Mouse (Mus musculus): ENCODE results near the gene Sfn. TPM values are rescaled to one million over a fixed set of nuclear protein-coding genes. Genes with fewer than 3 reads are reported as not detected.

Gene Sfn
- polyA plus RNA-seq, 1 experiment from 2014 or later: 59.9 TPM

DNA sequence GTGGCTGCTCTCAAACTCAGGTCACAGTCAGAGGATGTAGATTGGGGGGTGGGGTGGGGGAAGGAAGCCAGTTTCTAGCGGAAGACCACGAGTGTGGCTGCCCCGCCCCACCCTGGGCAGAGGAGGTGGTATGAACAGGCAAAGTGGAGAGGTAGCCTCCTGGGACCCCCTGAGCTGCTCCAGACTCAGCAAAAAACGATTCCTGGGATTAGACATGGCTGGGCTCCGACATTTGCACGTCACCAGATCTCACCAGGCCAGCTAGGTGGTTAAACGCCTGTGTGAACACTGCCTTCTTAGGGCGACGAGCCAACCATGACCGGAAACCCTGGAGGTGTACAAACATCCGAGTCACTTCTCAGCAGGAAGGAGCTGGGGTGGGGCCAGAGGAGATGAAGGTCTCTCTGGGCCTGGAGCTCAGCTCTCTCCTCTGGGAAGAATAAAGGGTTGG is 23.7 kb upstream of the Sfn start:
- H3K36me3 ChIP-seq (ENCODE audit: control insufficient read depth, insufficient read depth, low read length): peaks cover 7% of the 10 kb centered on the region
- no peak overlapping the region for H3K9ac ChIP-seq (ENCODE audit: low read depth, low read length)
- 73% methylated on average over 11 of the region's 11 CpGs for WGBS
- no peak for ATAC-seq
- peak overlapping the region; percentile 47; the same call in 1 of the 2 replicates for H3K27ac ChIP-seq (ENCODE audit: low read length)
- H3K4me1 ChIP-seq (ENCODE audit: control insufficient read depth, insufficient read depth, low read length): no peaks in the 10 kb centered on the region
- no peaks in the 10 kb centered on the region for H3K27me3 ChIP-seq (replicated peaks; ENCODE audit: control insufficient read depth, insufficient read depth, low read length)
- no peak overlapping the region for H3K4me2 ChIP-seq (ENCODE audit: low read depth, low read length)
- no peak overlapping the region for H3K4me3 ChIP-seq (ENCODE audit: low read length)
- no peaks in the 10 kb centered on the region for H3K9me3 ChIP-seq (ENCODE audit: control insufficient read depth, low read length)

DNA sequence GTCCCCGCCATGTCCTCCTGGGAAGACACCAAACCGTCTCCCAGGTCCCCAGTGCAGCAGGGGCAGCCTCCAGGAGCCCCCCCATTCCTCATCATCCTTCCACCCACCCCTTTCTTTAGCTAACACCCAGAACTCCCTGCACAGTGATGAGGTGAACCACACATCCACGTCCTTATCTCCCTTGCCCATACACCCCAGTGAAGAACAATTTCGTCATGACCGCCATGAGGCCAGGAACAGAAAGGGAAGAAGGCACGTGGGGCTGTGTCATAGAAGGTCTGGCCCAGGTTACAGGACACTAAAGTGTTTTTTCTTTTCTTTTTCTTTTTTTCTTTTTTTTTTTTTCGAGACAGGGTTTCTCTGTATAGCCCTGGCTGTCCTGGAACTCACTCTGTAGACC is 22.9 kb upstream of the Sfn start:
- no peak overlapping the region for H3K27ac ChIP-seq (ENCODE audit: low read length)
- no peak for ATAC-seq
- 89% methylated on average over 7 of the region's 7 CpGs for WGBS

DNA sequence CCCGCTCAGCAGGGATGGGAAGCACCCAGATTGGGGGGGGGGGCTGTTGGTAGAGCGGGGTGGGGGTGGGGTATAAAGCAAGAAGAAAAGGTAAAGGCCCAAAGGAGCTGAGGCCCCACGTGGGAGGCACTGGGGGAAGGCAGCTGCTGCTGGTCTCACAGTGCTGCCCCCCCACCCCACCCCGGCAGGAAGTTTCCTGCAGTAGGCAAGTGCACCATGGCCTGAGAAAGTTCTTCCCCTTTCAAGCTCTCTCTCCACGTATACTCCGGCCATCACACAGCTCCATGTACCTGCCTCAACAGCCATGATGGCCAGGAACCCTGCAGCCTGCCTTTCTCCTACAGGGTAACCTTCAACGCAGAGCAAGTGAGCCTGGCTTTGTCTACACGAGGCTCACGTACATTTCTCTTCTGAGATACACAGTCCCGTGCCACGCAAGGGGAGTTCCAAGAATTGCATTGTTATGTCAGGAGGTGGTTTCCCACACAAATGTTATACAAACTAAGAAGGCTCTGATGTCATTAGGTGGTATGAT is 20.3 kb upstream of the Sfn start:
- H3K27me3 ChIP-seq (replicated peaks; ENCODE audit: control insufficient read depth, insufficient read depth, low read length): no peaks in the 10 kb centered on the region
- WGBS: 78% methylated on average over 11 of the region's 11 CpGs
- no peaks in the 10 kb centered on the region for H3K9me3 ChIP-seq (ENCODE audit: control insufficient read depth, low read length)
- H3K9ac ChIP-seq (ENCODE audit: low read depth, low read length): no peak overlapping the region
- H3K36me3 ChIP-seq (ENCODE audit: control insufficient read depth, insufficient read depth, low read length): peaks cover 7% of the 10 kb centered on the region
- no peak overlapping the region for H3K4me2 ChIP-seq (ENCODE audit: low read depth, low read length)
- no peak for ATAC-seq
- H3K4me3 ChIP-seq (ENCODE audit: low read length): no peak overlapping the region
- no peaks in the 10 kb centered on the region for H3K4me1 ChIP-seq (ENCODE audit: control insufficient read depth, insufficient read depth, low read length)
- no peak overlapping the region for H3K27ac ChIP-seq (ENCODE audit: low read length)

More for the DNA sequence above, 22.9 kb upstream of the Sfn start:
- no peaks in the 10 kb centered on the region for H3K4me1 ChIP-seq (ENCODE audit: control insufficient read depth, insufficient read depth, low read length)
- H3K9ac ChIP-seq (ENCODE audit: low read depth, low read length): no peak overlapping the region
- no peak overlapping the region for H3K4me2 ChIP-seq (ENCODE audit: low read depth, low read length)
- H3K4me3 ChIP-seq (ENCODE audit: low read length): no peak overlapping the region
- H3K9me3 ChIP-seq (ENCODE audit: control insufficient read depth, low read length): no peaks in the 10 kb centered on the region
- H3K36me3 ChIP-seq (ENCODE audit: control insufficient read depth, insufficient read depth, low read length): peaks cover 7% of the 10 kb centered on the region
- H3K27me3 ChIP-seq (replicated peaks; ENCODE audit: control insufficient read depth, insufficient read depth, low read length): no peaks in the 10 kb centered on the region

DNA sequence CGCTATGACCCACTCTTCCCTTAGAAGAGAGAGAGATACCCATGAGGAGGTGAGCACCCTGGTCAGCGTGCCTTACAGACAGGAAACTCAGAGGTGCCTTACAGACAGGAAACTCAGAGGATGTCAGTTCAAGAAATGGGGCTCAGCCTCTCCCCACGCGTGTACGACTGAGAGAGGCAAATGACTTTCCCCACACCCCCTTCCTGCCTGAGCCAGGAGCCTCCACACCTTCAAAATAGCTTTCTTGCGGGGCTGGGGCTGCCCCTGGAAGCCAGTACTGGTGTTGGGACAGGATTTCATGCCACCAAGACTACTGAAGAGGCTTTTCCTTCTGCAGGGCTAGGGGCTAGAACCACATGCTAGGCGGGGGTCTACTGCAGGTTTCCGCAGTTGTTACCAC is 18.7 kb upstream of the Sfn start:
- H3K9me3 ChIP-seq (ENCODE audit: control insufficient read depth, low read length): no peaks in the 10 kb centered on the region
- peaks cover 3% of the 10 kb centered on the region; the same call in 1 of the 2 replicates for H3K36me3 ChIP-seq (ENCODE audit: control insufficient read depth, insufficient read depth, low read length)
- H3K27me3 ChIP-seq (replicated peaks; ENCODE audit: control insufficient read depth, insufficient read depth, low read length): no peaks in the 10 kb centered on the region
- no peak overlapping the region for H3K27ac ChIP-seq (ENCODE audit: low read length)
- 81% methylated on average over 8 of the region's 8 CpGs for WGBS
- no peak overlapping the region for H3K4me2 ChIP-seq (ENCODE audit: low read depth, low read length)
- no peaks in the 10 kb centered on the region for H3K4me1 ChIP-seq (ENCODE audit: control insufficient read depth, insufficient read depth, low read length)
- H3K9ac ChIP-seq (ENCODE audit: low read depth, low read length): no peak overlapping the region
- ATAC-seq: no peak
- no peak overlapping the region for H3K4me3 ChIP-seq (ENCODE audit: low read length)

DNA sequence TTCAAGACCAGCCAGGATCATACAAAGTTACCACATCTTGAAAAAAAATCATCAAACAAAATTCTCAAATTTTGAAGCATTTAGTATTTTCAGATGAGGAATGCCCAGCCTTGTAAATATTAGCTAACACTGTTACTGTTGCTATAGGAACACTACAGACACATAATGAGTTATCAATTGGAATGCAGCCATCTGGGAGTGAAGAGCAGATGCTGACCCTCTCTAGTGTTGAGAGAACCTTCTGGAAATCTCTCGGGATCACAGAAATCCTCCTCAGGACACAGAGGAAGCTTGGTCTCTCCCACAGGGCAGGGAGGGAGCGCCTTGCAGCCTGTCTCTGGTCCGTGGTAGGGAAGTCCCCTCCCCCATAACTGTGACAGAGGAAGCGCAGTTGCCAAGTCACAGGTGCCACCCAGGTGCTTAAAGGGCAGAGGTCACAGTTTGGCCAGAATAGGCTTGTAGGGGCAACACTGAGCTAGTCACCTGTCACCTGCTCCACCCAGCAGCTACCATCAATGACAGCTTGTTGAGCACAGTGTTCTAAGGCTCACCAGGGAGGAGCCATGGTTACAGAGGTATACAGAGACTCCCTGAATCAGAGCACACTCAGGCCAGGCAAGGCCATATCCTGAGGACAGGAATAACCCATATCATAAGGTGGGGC is 17.6 kb upstream of the Sfn start:
- 58% methylated on average over 4 of the region's 4 CpGs for WGBS
- Histone ChIP-seq H3K4me3 (ENCODE audit: low read length) (no peak overlapping the region), H3K4me1 (ENCODE audit: control insufficient read depth, insufficient read depth, low read length) (no peaks in the 10 kb centered on the region), H3K27me3 (replicated peaks; ENCODE audit: control insufficient read depth, insufficient read depth, low read length) (no peaks in the 10 kb centered on the region), H3K36me3 (ENCODE audit: control insufficient read depth, insufficient read depth, low read length) (0 out of 2 replicates have a peak, but pooled peaks cover 3% of the 10 kb centered on the region), H3K9me3 (ENCODE audit: control insufficient read depth, low read length) (no peaks in the 10 kb centered on the region), H3K9ac (ENCODE audit: low read depth, low read length) (no peak overlapping the region), H3K27ac (ENCODE audit: low read length) (no peak overlapping the region), H3K4me2 (ENCODE audit: low read depth, low read length) (no peak overlapping the region)
- ATAC-seq: peak; percentile 44; the same call in 1 of the 2 replicates

DNA sequence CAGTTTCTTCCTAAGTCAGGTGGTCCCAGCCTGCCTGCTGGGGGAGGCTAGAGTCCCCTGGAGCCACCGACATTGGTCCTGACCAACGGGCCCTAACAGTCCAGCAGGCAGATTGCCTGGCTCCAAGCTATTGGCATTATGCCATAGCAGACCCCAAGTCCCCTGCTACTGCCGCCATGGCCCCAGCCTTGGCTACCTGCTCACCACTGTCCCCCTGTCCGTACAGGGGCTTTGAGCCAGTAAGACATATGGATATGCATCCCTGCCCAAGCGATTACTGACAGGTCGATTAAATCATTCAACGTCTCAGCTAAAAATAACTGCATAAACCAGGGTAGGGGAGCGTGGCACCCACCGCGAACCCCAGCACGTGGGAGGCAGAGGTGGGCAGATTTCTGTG is 16.0 kb upstream of the Sfn start:
- H3K27ac ChIP-seq (ENCODE audit: low read length): no peak overlapping the region
- no peaks in the 10 kb centered on the region for H3K4me1 ChIP-seq (ENCODE audit: control insufficient read depth, insufficient read depth, low read length)
- H3K27me3 ChIP-seq (replicated peaks; ENCODE audit: control insufficient read depth, insufficient read depth, low read length): no peaks in the 10 kb centered on the region
- WGBS: 94% methylated on average over 11 of the region's 11 CpGs
- no peaks in the 10 kb centered on the region for H3K9me3 ChIP-seq (ENCODE audit: control insufficient read depth, low read length)
- ATAC-seq: no peak
- H3K9ac ChIP-seq (ENCODE audit: low read depth, low read length): no peak overlapping the region
- no peak overlapping the region for H3K4me2 ChIP-seq (ENCODE audit: low read depth, low read length)
- no peak overlapping the region for H3K4me3 ChIP-seq (ENCODE audit: low read length)
- H3K36me3 ChIP-seq (ENCODE audit: control insufficient read depth, insufficient read depth, low read length): 0 out of 2 replicates have a peak, but pooled peaks cover 4% of the 10 kb centered on the region

DNA sequence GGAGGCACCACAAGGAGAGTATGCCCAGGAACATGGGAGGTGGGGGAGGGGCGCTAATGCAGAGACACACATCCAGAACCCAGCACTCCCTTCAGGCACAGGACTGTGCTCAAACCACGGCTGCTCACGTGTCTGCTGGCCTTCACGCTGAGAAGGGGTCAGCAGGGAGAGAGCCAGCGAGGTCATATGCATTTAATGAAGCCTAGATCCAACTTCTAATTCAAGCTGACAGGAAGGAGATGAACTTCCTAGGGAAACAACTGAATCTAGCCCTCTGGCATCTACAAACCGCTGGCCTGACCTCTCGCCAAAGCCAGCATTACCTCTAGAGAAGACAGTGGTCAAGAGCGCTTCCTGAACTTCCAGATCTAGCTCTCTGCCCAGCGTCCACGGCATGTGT is 13.4 kb upstream of the Sfn start:
- Histone ChIP-seq H3K27me3 (replicated peaks; ENCODE audit: control insufficient read depth, insufficient read depth, low read length) (no peaks in the 10 kb centered on the region), H3K9ac (ENCODE audit: low read depth, low read length) (no peak overlapping the region), H3K9me3 (ENCODE audit: control insufficient read depth, low read length) (0 out of 2 replicates have a peak, but pooled peaks cover 3% of the 10 kb centered on the region), H3K36me3 (ENCODE audit: control insufficient read depth, insufficient read depth, low read length) (peaks cover 15% of the 10 kb centered on the region; the same call in 1 of the 2 replicates), H3K27ac (ENCODE audit: low read length) (no peak overlapping the region), H3K4me1 (ENCODE audit: control insufficient read depth, insufficient read depth, low read length) (no peaks in the 10 kb centered on the region), H3K4me2 (ENCODE audit: low read depth, low read length) (no peak overlapping the region), H3K4me3 (ENCODE audit: low read length) (no peak overlapping the region)
- ATAC-seq: no peak
- WGBS: 81% methylated on average over 10 of the region's 10 CpGs

DNA sequence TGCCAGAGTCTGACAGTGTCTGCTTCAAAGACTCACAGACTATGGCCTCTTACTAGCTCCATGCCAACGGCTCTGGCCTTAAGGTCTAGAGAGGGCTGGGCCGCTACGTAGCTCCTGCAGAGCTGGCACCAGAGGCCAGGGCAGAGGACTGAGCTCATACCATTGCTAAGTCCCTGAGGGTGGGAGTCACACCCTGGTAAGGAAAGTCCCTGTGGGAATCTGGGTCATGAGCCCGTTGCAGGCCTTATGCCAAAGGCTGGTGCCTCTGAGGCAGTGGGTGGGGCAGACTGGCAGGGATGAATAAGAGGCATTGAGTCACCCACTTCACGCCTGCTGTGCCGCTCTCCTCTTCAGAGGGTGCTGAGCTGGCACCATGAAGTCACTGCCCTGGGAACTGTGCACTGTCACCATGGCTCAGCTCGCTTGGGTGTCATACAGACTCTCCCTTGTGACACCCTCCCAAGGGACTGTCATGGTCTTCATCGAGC is 12.3 kb upstream of the Sfn start:
- H3K4me1 ChIP-seq (ENCODE audit: control insufficient read depth, insufficient read depth, low read length): no peaks in the 10 kb centered on the region
- H3K9ac ChIP-seq (ENCODE audit: low read depth, low read length): no peak overlapping the region
- H3K4me3 ChIP-seq (ENCODE audit: low read length): no peak overlapping the region
- H3K9me3 ChIP-seq (ENCODE audit: control insufficient read depth, low read length): 0 out of 2 replicates have a peak, but pooled peaks cover 3% of the 10 kb centered on the region
- peaks cover 15% of the 10 kb centered on the region; the same call in 1 of the 2 replicates for H3K36me3 ChIP-seq (ENCODE audit: control insufficient read depth, insufficient read depth, low read length)
- H3K27ac ChIP-seq (ENCODE audit: low read length): no peak overlapping the region
- no peaks in the 10 kb centered on the region for H3K27me3 ChIP-seq (replicated peaks; ENCODE audit: control insufficient read depth, insufficient read depth, low read length)
- no peak overlapping the region for H3K4me2 ChIP-seq (ENCODE audit: low read depth, low read length)
- ATAC-seq: no peak
- 84% methylated on average over 8 of the region's 8 CpGs for WGBS

DNA sequence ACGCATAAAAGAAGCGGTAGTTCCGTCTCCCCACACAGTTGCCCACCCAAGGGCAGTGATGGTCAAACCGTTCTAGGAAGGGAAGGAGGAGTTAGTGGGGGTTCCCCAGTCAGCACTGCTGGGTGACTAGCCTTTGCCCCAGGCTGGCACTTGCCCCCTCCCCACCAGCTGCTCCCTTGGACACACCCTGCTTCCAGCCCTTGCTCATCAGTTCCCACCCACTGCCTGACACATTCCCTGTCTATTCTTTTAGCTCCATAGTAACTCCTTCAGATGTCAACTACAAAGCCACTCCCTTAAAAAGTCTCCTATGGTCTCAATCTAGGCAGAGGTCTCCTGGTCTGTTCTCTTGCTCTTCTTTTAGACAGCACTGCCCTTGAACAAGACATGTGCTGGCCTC is 11.9 kb upstream of the Sfn start:
- H3K4me2 ChIP-seq (ENCODE audit: low read depth, low read length): no peak overlapping the region
- H3K27ac ChIP-seq (ENCODE audit: low read length): no peak overlapping the region
- WGBS: 84% methylated on average over 4 of the region's 4 CpGs
- 0 out of 2 replicates have a peak, but pooled peaks cover 3% of the 10 kb centered on the region for H3K9me3 ChIP-seq (ENCODE audit: control insufficient read depth, low read length)
- H3K36me3 ChIP-seq (ENCODE audit: control insufficient read depth, insufficient read depth, low read length): peaks cover 15% of the 10 kb centered on the region; the same call in 1 of the 2 replicates
- no peaks in the 10 kb centered on the region for H3K4me1 ChIP-seq (ENCODE audit: control insufficient read depth, insufficient read depth, low read length)
- no peak overlapping the region for H3K9ac ChIP-seq (ENCODE audit: low read depth, low read length)
- ATAC-seq: no peak
- H3K4me3 ChIP-seq (ENCODE audit: low read length): no peak overlapping the region
- H3K27me3 ChIP-seq (replicated peaks; ENCODE audit: control insufficient read depth, insufficient read depth, low read length): no peaks in the 10 kb centered on the region
